Comparison of ENCODE assay signal across 9 mouse cellular contexts in genomic region chr5:120165061-120165942, GRCm38 (mm10). TPM values are rescaled to one million over a fixed set of nuclear protein-coding genes. Genes with fewer than 3 reads are reported as not detected.
DNase-seq lines count a peak whose midpoint lies in the region; ATAC-seq lines count a peak whose summit lies in the region.
"Had no signal": no experiment of that assay in that cellular context is flagged by ENCODE, and none has a peak within 500 bp of the region (broad histone marks: within the 10 kb centered on the region; RNA-seq: fewer than 3 reads in every experiment).

No protein-coding gene starts in this region.

- H3K27me3 ChIP-seq in kidney, embryonic 15.5 days: no peaks in the 10 kb centered on the region
- H3K27me3 ChIP-seq in liver, embryonic 15.5 days: no peaks in the 10 kb centered on the region
- H3K27me3 ChIP-seq in neural tube, embryonic 15.5 days (replicated peaks): no peaks in the 10 kb centered on the region

- peaks cover 39% of the 10 kb centered on the region for H3K4me1 ChIP-seq in kidney, embryonic 15.5 days
- H3K4me1 ChIP-seq in liver, embryonic 15.5 days (replicated peaks): peaks cover 48% of the 10 kb centered on the region
- peaks cover 15% of the 10 kb centered on the region for H3K4me1 ChIP-seq in neural tube, embryonic 15.5 days

- ATAC-seq in kidney, embryonic 15.5 days (replicated peaks; ENCODE audit: low FRiP score): no peak
- peak; percentile 40 for ATAC-seq in liver, embryonic 15.5 days (ENCODE audit: insufficient read depth)
- ATAC-seq in neural tube, embryonic 15.5 days (ENCODE audit: low FRiP score): no peak

- peak; percentile 17 for DNase-seq in kidney, adult 18-20 months
- DNase-seq in B cell, adult 2 months: peak; percentile 33 to 41
- peak; percentile 52 for DNase-seq in MEL-GATA-1-ER (ENCODE audit: extremely low read depth, low read depth)
- no peak for DNase-seq in layer of hippocampus, postnatal 36 days
- DNase-seq: thymus, postnatal 36 days had no signal

- H3K9ac ChIP-seq in kidney, embryonic 15.5 days: no peak overlapping the region
- no peak overlapping the region for H3K9ac ChIP-seq in liver, embryonic 15.5 days
- H3K9ac ChIP-seq in neural tube, embryonic 15.5 days (replicated peaks): no peak overlapping the region

- no peak overlapping the region for H3K4me3 ChIP-seq in kidney, embryonic 15.5 days (replicated peaks)
- H3K4me3 ChIP-seq in liver, embryonic 15.5 days (replicated peaks): no peak overlapping the region
- H3K4me3 ChIP-seq in neural tube, embryonic 15.5 days (replicated peaks): no peak overlapping the region
- H3K4me3 ChIP-seq: myocyte had no signal

- no peak overlapping the region for H3K27ac ChIP-seq in kidney, embryonic 15.5 days
- 0 out of 2 replicates have a peak overlapping the region, but pooled peaks have one; percentile 33 for H3K27ac ChIP-seq in liver, embryonic 15.5 days (replicated peaks)
- H3K27ac ChIP-seq in neural tube, embryonic 15.5 days (replicated peaks): no peak overlapping the region

- no peak overlapping the region for H3K4me2 ChIP-seq in kidney, embryonic 15.5 days
- no peak overlapping the region for H3K4me2 ChIP-seq in liver, embryonic 15.5 days
- H3K4me2 ChIP-seq in neural tube, embryonic 15.5 days: no peak overlapping the region

- no peaks in the 10 kb centered on the region for H3K9me3 ChIP-seq in kidney, embryonic 15.5 days (replicated peaks)
- H3K9me3 ChIP-seq in liver, embryonic 15.5 days (replicated peaks): no peaks in the 10 kb centered on the region
- no peaks in the 10 kb centered on the region for H3K9me3 ChIP-seq in neural tube, embryonic 15.5 days (replicated peaks)

- H3K36me3 ChIP-seq in kidney, embryonic 15.5 days: no peaks in the 10 kb centered on the region
- H3K36me3 ChIP-seq in liver, embryonic 15.5 days (replicated peaks): no peaks in the 10 kb centered on the region
- H3K36me3 ChIP-seq in neural tube, embryonic 15.5 days: no peaks in the 10 kb centered on the region

- 70% methylated on average over 9 of the region's 9 CpGs for WGBS in kidney, embryonic 15.5 days
- WGBS in liver, embryonic 15.5 days (ENCODE audit: insufficient replicate concordance): 50% methylated on average over 9 of the region's 9 CpGs
- 84% methylated on average over 9 of the region's 9 CpGs for WGBS in neural tube, embryonic 15.5 days

RNA-seq across cellular contexts. Expression of gene Rbm19, which starts 49.0 kb away (rescaled TPM):
- 25.0 and 25.9 TPM in 2 replicates for polyA plus RNA-seq in kidney, embryonic 15.5 days (2015; fragmentation: Nextera tagmentation; extraction: Ambion mirVana)
- 9.2 and 10.9 TPM in 2 replicates for polyA plus RNA-seq in liver, embryonic 15.5 days (2015; fragmentation: Nextera tagmentation; extraction: Ambion mirVana)
- 10 to 100 TPM; 18.7 to 19.2 TPM for total RNA-seq in layer of hippocampus, postnatal 36 days (2021)
- 18.7 and 20.2 TPM in 2 replicates for polyA plus RNA-seq in neural tube, embryonic 15.5 days (2015; fragmentation: Nextera tagmentation; extraction: Ambion mirVana)

Comparison
In these comparisons a context has a peak if more than half of its experiments do, and no peak if none do; other contexts are left out.
1. DNase-seq: peak in kidney, adult 18-20 months (single experiment), B cell, adult 2 months (2 of 2) and MEL-GATA-1-ER (single experiment); none in layer of hippocampus, postnatal 36 days (0 of 2).